Mouse (Mus musculus) lung, embryonic 14.5 days (tissue): ENCODE data around the gene Mup4. TPM values are rescaled to one million over a fixed set of nuclear protein-coding genes. Genes with fewer than 3 reads are reported as not detected.

Experiments
- ATAC-seq: fragments of 200-750 bp; cut with Nextera tagmentation; 2 replicates; pipeline ENCODE4 v1.8.0; 2017; ENCODE audit warnings: mild to moderate bottlenecking, moderate TSS enrichment, moderate library complexity; ENCODE audit not compliant: insufficient read depth
- DNase-seq: peaks from one replicate; pipeline ENCODE4 v3.0.0-alpha.2; 2015
- H3K27ac ChIP-seq: fragments of 300-500 bp; sonication (generic); 2 replicates; pipeline ENCODE4 v1.5.1; 2014; ENCODE audit warnings: low read depth, mild to moderate bottlenecking, moderate library complexity
- H3K27me3 ChIP-seq: fragments of 300-500 bp; sonication (generic); 2 replicates; pipeline ENCODE4 v1.6.1; 2014; ENCODE audit warnings: low read length, control low read depth; ENCODE audit not compliant: insufficient read depth
- H3K36me3 ChIP-seq: fragments of 300-500 bp; sonication (generic); 2 replicates; pipeline ENCODE4 v1.6.1; 2014; ENCODE audit warnings: control low read depth; ENCODE audit not compliant: insufficient read depth
- H3K4me1 ChIP-seq: fragments of 300-500 bp; sonication (generic); 2 replicates; pipeline ENCODE4 v1.6.1; 2014; ENCODE audit warnings: antibody characterized with exemption, control low read depth; ENCODE audit not compliant: insufficient read depth
- H3K4me2 ChIP-seq: fragments of 300-500 bp; sonication (generic); 2 replicates; pipeline ENCODE4 v1.6.1; 2014; ENCODE audit warnings: mild to moderate bottlenecking
- H3K4me3 ChIP-seq: fragments of 300-500 bp; sonication (generic); 2 replicates; pipeline ENCODE4 v1.5.1; 2014; ENCODE audit warnings: low read depth, low read length
- H3K9ac ChIP-seq: fragments of 300-500 bp; sonication (generic); 2 replicates; pipeline ENCODE4 v1.6.1; 2014
- H3K9me3 ChIP-seq: fragments of 300-500 bp; sonication (generic); 2 replicates; pipeline ENCODE4 v1.6.1; 2016; ENCODE audit warnings: low read depth, low read length, control low read depth
- CTCF ChIP-seq: IDR thresholded peaks from 2 replicates; pipeline ENCODE4 v1.5.1; 2016; ENCODE audit warnings: antibody characterized with exemption, low read depth
- WGBS: fragments of 180-500 bp; shearing (Covaris S2); extraction: QIAGEN DNeasy Blood & Tissue Kit; methylation state at CpG from one replicate; pipeline ENCODE4 v1.1.7; 2014; 5-methylcytosine and 5-hydroxymethylcytosine counted together
- polyA plus RNA-seq: library from polyadenylated mRNA; unstranded; fragments of >200 nt; fragmentation: Nextera tagmentation; extraction: Ambion mirVana; gene quantifications from 2 replicates; pipeline ENCODE4 v1.2.1, GENCODE M21; 2014

The Mup4 gene
- polyA plus RNA-seq, 1 experiment from 2014 or later, result not detected

- no peak for TF ChIP-seq CTCF
- H3K9ac ChIP-seq, result no peak overlapping the region
- H3K9me3 ChIP-seq, result no peaks in the 10 kb centered on the region
- no peak overlapping the region for H3K4me3 ChIP-seq
- ATAC-seq (no peak), DNase-seq (no peak)
- no peak overlapping the region for H3K4me2 ChIP-seq
- 86% methylated on average over 9 of the region's 9 CpGs for WGBS
- H3K27ac ChIP-seq, result no peak overlapping the region
- H3K36me3 ChIP-seq, result no peaks in the 10 kb centered on the region
- no peaks in the 10 kb centered on the region for H3K27me3 ChIP-seq
- H3K4me1 ChIP-seq, result no peaks in the 10 kb centered on the region
Measured at GRCm38 (mm10) chr4:59925082-59925481, 35.4 kb downstream of the Mup4 start.

GRCm38 (mm10) chr4:59917966-59918365 lies 42.5 kb downstream of the Mup4 start:
- Histone ChIP-seq H3K4me3 (no peak overlapping the region), H3K27ac (no peak overlapping the region), H3K36me3 (no peaks in the 10 kb centered on the region), H3K27me3 (peaks cover 10% of the 10 kb centered on the region; the same call in 1 of the 2 replicates), H3K4me2 (no peak overlapping the region), H3K4me1 (no peaks in the 10 kb centered on the region), H3K9me3 (no peaks in the 10 kb centered on the region), H3K9ac (no peak overlapping the region)
- TF ChIP-seq CTCF, result no peak
- ATAC-seq (no peak), DNase-seq (no peak)
- 81% methylated on average over 3 of the region's 3 CpGs for WGBS

GRCm38 (mm10) chr4:59914608-59915403 lies 45.7 kb downstream of the Mup4 start, which contains the start of gene Slc46a2:
Slc46a2 (minus strand) TSS chr4:59915056.
- DNase-seq (no peak), ATAC-seq (peak; percentile 74; the same call in 1 of the 2 replicates)
- Histone ChIP-seq H3K9me3 (no peaks in the 10 kb centered on the region), H3K4me2 (peak within 1 kb of the TSS; percentile 37; the same call in 1 of the 2 replicates), H3K27me3 (peaks cover 10% of the 10 kb centered on the region; the same call in 1 of the 2 replicates), H3K36me3 (no peaks in the 10 kb centered on the region), H3K27ac (no peak within 1 kb of the TSS), H3K4me3 (no peak within 1 kb of the TSS), H3K9ac (no peak within 1 kb of the TSS), H3K4me1 (no peaks in the 10 kb centered on the region)
- 14% methylated on average over 22 of the region's 22 CpGs for WGBS
- no peak for TF ChIP-seq CTCF

GRCm38 (mm10) chr4:59908785-59909184 lies 51.7 kb downstream of the Mup4 start:
- Histone ChIP-seq H3K9me3 (no peaks in the 10 kb centered on the region), H3K27me3 (0 out of 2 replicates have a peak, but pooled peaks cover under 1% of the 10 kb centered on the region), H3K4me1 (no peaks in the 10 kb centered on the region), H3K27ac (no peak overlapping the region), H3K9ac (no peak overlapping the region), H3K4me3 (no peak overlapping the region), H3K36me3 (no peaks in the 10 kb centered on the region), H3K4me2 (no peak overlapping the region)
- WGBS, result 87% methylated on average over 2 of the region's 2 CpGs
- ATAC-seq, result no peak
- no peak for DNase-seq
- TF ChIP-seq CTCF, result no peak

- Histone ChIP-seq H3K27me3 (no peaks in the 10 kb centered on the region), H3K4me3 (no peak overlapping the region), H3K9me3 (no peaks in the 10 kb centered on the region), H3K4me2 (no peak overlapping the region), H3K36me3 (no peaks in the 10 kb centered on the region), H3K4me1 (no peaks in the 10 kb centered on the region), H3K9ac (no peak overlapping the region), H3K27ac (no peak overlapping the region)
- WGBS, result 46% methylated on average over 10 of the region's 10 CpGs
- no peak for DNase-seq
- no peak for ATAC-seq
- TF ChIP-seq CTCF, result no peak
Measured at GRCm38 (mm10) chr4:59907657-59908230, 52.8 kb downstream of the Mup4 start.

- Histone ChIP-seq H3K9ac (no peak overlapping the region), H3K4me3 (no peak overlapping the region), H3K9me3 (no peaks in the 10 kb centered on the region), H3K36me3 (no peaks in the 10 kb centered on the region), H3K4me2 (no peak overlapping the region), H3K27ac (no peak overlapping the region), H3K27me3 (no peaks in the 10 kb centered on the region), H3K4me1 (no peaks in the 10 kb centered on the region)
- ATAC-seq (no peak), DNase-seq (no peak)
- WGBS, result 67% methylated on average over 6 of the region's 6 CpGs
- no peak for TF ChIP-seq CTCF
Measured at GRCm38 (mm10) chr4:59907092-59907491, 53.4 kb downstream of the Mup4 start.

Other genes with a start within 250 kb of the Mup4 start
- gene Inip, start 159.1 kb downstream of the Mup4 start, polyA plus RNA-seq, result 60.7 and 64.7 TPM in 2 replicates
- 9.8 and 10.6 TPM in 2 replicates for gene Snx30, start 154.9 kb downstream of the Mup4 start, polyA plus RNA-seq
- 0.07 and 0.12 TPM in 2 replicates for gene Slc46a2, start 45.7 kb downstream of the Mup4 start, polyA plus RNA-seq
- gene Mup6, start 3.6 kb upstream of the Mup4 start, polyA plus RNA-seq, result not detected in 2 replicates
- gene Mup7, start 109.8 kb upstream of the Mup4 start, polyA plus RNA-seq, result not detected in 2 replicates
- not detected in 2 replicates for gene Mup2, start 193.6 kb upstream of the Mup4 start, polyA plus RNA-seq